Mouse (Mus musculus) liver, postnatal 0 days (tissue): ENCODE data around the gene Agap1. TPM values are rescaled to one million over a fixed set of nuclear protein-coding genes. Genes with fewer than 3 reads are reported as not detected.
A peak's percentile ranks its signal among the peaks of the same experiment; 100 is the strongest.

Experiments used
- ATAC-seq: fragments of 200-750 bp; cut with Nextera tagmentation; 2 replicates; pipeline ENCODE4 v1.8.0; 2017; ENCODE audit warnings: mild to moderate bottlenecking, moderate library complexity
- DNase-seq: peaks from one replicate; pipeline ENCODE4 v3.0.0-alpha.2; 2016
- H3K27ac ChIP-seq: fragments of 300-500 bp; sonication (generic); 2 replicates; pipeline ENCODE4 v1.5.1; 2014; ENCODE audit warnings: antibody characterized with exemption, moderate library complexity, mild to moderate bottlenecking, low read depth
- H3K27me3 ChIP-seq: fragments of 300-500 bp; sonication (generic); 2 replicates; pipeline ENCODE4 v1.6.1; 2014; ENCODE audit warnings: low read length, control low read depth, mixed read lengths; ENCODE audit not compliant: insufficient read depth
- H3K36me3 ChIP-seq: fragments of 300-500 bp; sonication (generic); replicated peaks from 2 replicates; pipeline ENCODE4 v1.6.1; 2014; ENCODE audit warnings: mild to moderate bottlenecking, control low read depth, low read length, moderate library complexity, mixed read lengths; ENCODE audit not compliant: insufficient read depth
- H3K4me1 ChIP-seq: fragments of 300-500 bp; sonication (generic); 2 replicates; pipeline ENCODE4 v1.6.1; 2014; ENCODE audit warnings: antibody characterized with exemption, mild to moderate bottlenecking, control low read depth; ENCODE audit not compliant: insufficient read depth
- H3K4me2 ChIP-seq: fragments of 300-500 bp; sonication (generic); 2 replicates; pipeline ENCODE4 v1.6.1; 2014; ENCODE audit warnings: low read depth, mild to moderate bottlenecking, low read length, moderate library complexity, mixed read lengths
- H3K4me3 ChIP-seq: fragments of 300-500 bp; sonication (generic); 2 replicates; pipeline ENCODE4 v1.5.1; 2014; ENCODE audit warnings: low read depth, low read length
- H3K9ac ChIP-seq: fragments of 300-500 bp; sonication (generic); replicated peaks from 2 replicates; pipeline ENCODE4 v1.6.1; 2014; ENCODE audit warnings: mild to moderate bottlenecking, moderate library complexity
- H3K9me3 ChIP-seq: fragments of 300-500 bp; sonication (generic); 2 replicates; pipeline ENCODE4 v1.6.1; 2016; ENCODE audit warnings: mild to moderate bottlenecking, control low read depth, low read length, mixed read lengths
- CTCF ChIP-seq: sonication (generic); IDR thresholded peaks from 2 replicates; pipeline ENCODE4 v1.5.1; 2016; ENCODE audit warnings: antibody characterized with exemption, low read depth
- EP300 ChIP-seq: IDR thresholded peaks from 2 replicates; pipeline ENCODE4 v1.6.1; 2016; ENCODE audit warnings: antibody characterized with exemption, low read depth, mild to moderate bottlenecking
- WGBS: fragments of 180-500 bp; shearing (Covaris S2); extraction: QIAGEN DNeasy Blood & Tissue Kit; methylation state at CpG from one replicate; pipeline ENCODE4 v1.1.7; 2014; ENCODE audit not compliant: insufficient replicate concordance; 5-methylcytosine and 5-hydroxymethylcytosine counted together
- polyA plus RNA-seq: library from polyadenylated mRNA; unstranded; fragments of >200 nt; fragmentation: Nextera tagmentation; extraction: Ambion mirVana; gene quantifications from 2 replicates; pipeline ENCODE4 v1.2.1, GENCODE M21; 2015

The Agap1 gene
- polyA plus RNA-seq, 1 experiment from 2014 or later: 1.0 TPM

GRCm38 (mm10) chr1:89831095-89831494 is 376.5 kb downstream of the Agap1 start:
- ATAC-seq: no peak

GRCm38 (mm10) chr1:89844064-89844463 is 389.5 kb downstream of the Agap1 start:
- Histone ChIP-seq H3K27me3 (no peaks in the 10 kb centered on the region), H3K27ac (no peak overlapping the region), H3K4me1 (no peaks in the 10 kb centered on the region), H3K4me2 (no peak overlapping the region), H3K4me3 (no peak overlapping the region), H3K36me3 (peaks cover 7% of the 10 kb centered on the region; the same call in 1 of the 2 replicates), H3K9me3 (no peaks in the 10 kb centered on the region), H3K9ac (no peak overlapping the region)
- 60% methylated on average over 9 of the region's 9 CpGs for WGBS
- ATAC-seq: no peak
- DNase-seq: no peak
- peak; percentile 42 for TF ChIP-seq CTCF
- no peak for TF ChIP-seq EP300

More at GRCm38 (mm10) chr1:89831095-89831494, 376.5 kb downstream of the Agap1 start:
- Histone ChIP-seq H3K27me3 (no peaks in the 10 kb centered on the region), H3K9me3 (no peaks in the 10 kb centered on the region), H3K9ac (no peak overlapping the region), H3K4me2 (no peak overlapping the region), H3K4me1 (no peaks in the 10 kb centered on the region), H3K4me3 (no peak overlapping the region), H3K27ac (no peak overlapping the region), H3K36me3 (no peaks in the 10 kb centered on the region)
- 78% methylated on average over 1 of the region's 1 CpGs for WGBS
- DNase-seq: no peak
- TF ChIP-seq EP300: no peak
- TF ChIP-seq CTCF: 0 out of 2 replicates have a peak, but pooled peaks have one; percentile 17

- H3K27me3 ChIP-seq: no peaks in the 10 kb centered on the region
- H3K4me3 ChIP-seq: no peak overlapping the region
- DNase-seq (no peak), ATAC-seq (no peak)
- H3K9me3 ChIP-seq: no peaks in the 10 kb centered on the region
- H3K4me2 ChIP-seq: no peak overlapping the region
- H3K36me3 ChIP-seq: peaks cover 3% of the 10 kb centered on the region; the same call in 1 of the 2 replicates
- no peak overlapping the region for H3K27ac ChIP-seq
- 80% methylated on average over 4 of the region's 4 CpGs for WGBS
- H3K4me1 ChIP-seq: no peaks in the 10 kb centered on the region
- H3K9ac ChIP-seq: no peak overlapping the region
- TF ChIP-seq EP300 (no peak), CTCF (no peak)
These were observed 390.9 kb downstream of the Agap1 start for GRCm38 (mm10) chr1:89845487-89845886.

GRCm38 (mm10) chr1:89846148-89846547 is 391.5 kb downstream of the Agap1 start:
- no peaks in the 10 kb centered on the region for H3K27me3 ChIP-seq
- DNase-seq: no peak
- H3K9ac ChIP-seq: no peak overlapping the region
- peaks cover 3% of the 10 kb centered on the region; the same call in 1 of the 2 replicates for H3K36me3 ChIP-seq
- TF ChIP-seq CTCF (no peak), EP300 (no peak)
- no peak overlapping the region for H3K27ac ChIP-seq
- ATAC-seq: no peak
- no peak overlapping the region for H3K4me2 ChIP-seq
- 84% methylated on average over 9 of the region's 9 CpGs for WGBS
- H3K4me3 ChIP-seq: no peak overlapping the region
- no peaks in the 10 kb centered on the region for H3K9me3 ChIP-seq
- no peaks in the 10 kb centered on the region for H3K4me1 ChIP-seq

- DNase-seq: no peak
- Histone ChIP-seq H3K4me3 (no peak overlapping the region), H3K27me3 (no peaks in the 10 kb centered on the region), H3K36me3 (no peaks in the 10 kb centered on the region; the same call in none of the 2 replicates), H3K9me3 (no peaks in the 10 kb centered on the region), H3K4me2 (no peak overlapping the region), H3K4me1 (no peaks in the 10 kb centered on the region), H3K9ac (no peak overlapping the region), H3K27ac (no peak overlapping the region)
- WGBS: 83% methylated on average over 17 of the region's 17 CpGs
- no peak for ATAC-seq
- no peak for TF ChIP-seq EP300
- no peak for TF ChIP-seq CTCF
These were observed 393.9 kb downstream of the Agap1 start for GRCm38 (mm10) chr1:89848356-89849039.

GRCm38 (mm10) chr1:89849151-89849860 is 394.7 kb downstream of the Agap1 start:
- WGBS: 84% methylated on average over 23 of the region's 23 CpGs
- H3K36me3 ChIP-seq: no peaks in the 10 kb centered on the region; the same call in 1 of the 2 replicates
- no peak for TF ChIP-seq CTCF
- no peak for TF ChIP-seq EP300
- no peaks in the 10 kb centered on the region for H3K4me1 ChIP-seq
- no peak for DNase-seq
- no peak for ATAC-seq
- H3K4me3 ChIP-seq: no peak overlapping the region
- no peak overlapping the region for H3K9ac ChIP-seq
- no peak overlapping the region for H3K27ac ChIP-seq
- H3K27me3 ChIP-seq: no peaks in the 10 kb centered on the region
- H3K4me2 ChIP-seq: no peak overlapping the region
- H3K9me3 ChIP-seq: no peaks in the 10 kb centered on the region
